Mouse (Mus musculus) heart, postnatal 0 days (tissue): Measurements from ENCODE around the gene Nat10.

Source experiments
- CTCF ChIP-seq: IDR thresholded peaks from 2 replicates; pipeline ENCODE4 v1.5.1; 2016; ENCODE audit warnings: antibody characterized with exemption, control low read depth, low read depth
- EP300 ChIP-seq: IDR thresholded peaks from 2 replicates; pipeline ENCODE4 v1.6.1; 2016; ENCODE audit warnings: antibody characterized with exemption, low read depth

DNA sequence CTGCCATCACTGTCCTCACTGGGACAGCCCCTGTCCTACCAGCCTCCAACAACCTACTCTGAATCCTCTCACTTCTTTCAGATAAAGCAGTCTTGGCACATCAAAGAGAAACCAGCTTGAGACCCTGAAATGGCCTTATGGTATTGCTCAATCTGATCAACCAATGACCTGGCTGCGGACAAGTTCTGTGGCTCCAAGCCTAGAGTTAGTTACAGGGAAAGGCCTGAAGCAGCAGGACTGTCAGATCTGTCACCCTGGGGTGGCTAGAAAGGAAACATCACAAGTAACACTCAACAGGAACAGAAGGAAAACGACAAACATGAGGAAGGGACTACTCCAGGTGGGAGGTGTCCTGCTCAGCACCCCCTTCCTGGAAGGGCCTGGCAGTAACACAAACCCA is 36.5 kb downstream of the Nat10 start:
- TF ChIP-seq CTCF (no peak), EP300 (no peak)
